In genomic region chrX:168848062-168848461, GRCm38 (mm10) we compare ENCODE assay signal across 18 mouse cellular contexts. TPM values are rescaled to one million over a fixed set of nuclear protein-coding genes. Genes with fewer than 3 reads are reported as not detected.
DNase-seq lines count a peak whose midpoint lies in the region; ATAC-seq lines count a peak whose summit lies in the region.
"Had no signal": no experiment of that assay in that cellular context is flagged by ENCODE, and none has a peak within 500 bp of the region (broad histone marks: within the 10 kb centered on the region; RNA-seq: fewer than 3 reads in every experiment).

No protein-coding gene starts in this region.

- ATAC-seq in common myeloid progenitor, adult 5-6 weeks (replicated peaks; ENCODE audit: low read depth, poor library complexity, severe bottlenecking), result peak; percentile 56; the same call in 1 of the 2 replicates
- ATAC-seq in megakaryocyte, adult 5-6 weeks (ENCODE audit: poor library complexity, severe bottlenecking), result peak; percentile 60
- ATAC-seq: CD4-positive, CD25-positive, alpha-beta regulatory T cell, adult 4 months; forebrain, embryonic 14.5 days; forebrain, embryonic 16.5 days had no signal

- intact Hi-C loops in heart, postnatal 10 days (cut with DNase I), result no loop called here

- DNase-seq in urinary bladder, postnatal 36 days (ENCODE audit: low spot score in 2 of 2), result no peak
- no peak for DNase-seq in heart, postnatal 10 days
- DNase-seq in B cell, adult 2 months, result no peak
- DNase-seq: adrenal gland, adult 2 months; adrenal gland, postnatal 10 days; adrenal gland, postnatal 25 days; cerebellum, adult 11 months; cerebellum, adult 18-20 months; cerebellum, adult 8-10 months; cerebellum, adult 9-11 months; cerebellum, postnatal 14 days; cerebellum, postnatal 36 days; embryo, embryonic 11 days had no signal

RNA-seq across cellular contexts. Expression of gene Arhgap6, which starts 53.2 kb away (rescaled TPM):
- total RNA-seq in common myeloid progenitor, adult 5-6 weeks (2017), result 24.6 and 25.3 TPM in 2 replicates
- 2.5 and 3.3 TPM in 2 replicates for total RNA-seq in megakaryocyte, adult 5-6 weeks (2015)
- 1.8 and 1.9 TPM in 2 replicates for total RNA-seq in megakaryocyte, adult 5-6 weeks (2017)
- total RNA-seq in heart, postnatal 10 days (2021), result 1 to 10 TPM; 5.9 TPM
